Mouse (Mus musculus) testis, adult 2 months (tissue): ENCODE measurements around the gene Cdk5r1. TPM values are rescaled to one million over a fixed set of nuclear protein-coding genes. Genes with fewer than 3 reads are reported as not detected.
A peak's percentile ranks its signal among the peaks of the same experiment; 100 is the strongest.

Experiments used
- H3K27ac ChIP-seq: fragments of 200-500 bp; 2 replicates; pipeline ENCODE4 v1.5.1; 2012; ENCODE audit warnings: low read depth, low read length; ENCODE audit not compliant: control insufficient read depth, insufficient read depth
- H3K27me3 ChIP-seq: fragments of 200-500 bp; 2 replicates; pipeline ENCODE4 v1.6.1; 2012; ENCODE audit warnings: mild to moderate bottlenecking, low read length, moderate library complexity; ENCODE audit not compliant: control insufficient read depth, insufficient read depth
- H3K36me3 ChIP-seq: fragments of 200-500 bp; 2 replicates; pipeline ENCODE4 v1.6.1; 2012; ENCODE audit warnings: mild to moderate bottlenecking, low read length; ENCODE audit not compliant: control insufficient read depth, insufficient read depth
- H3K4me1 ChIP-seq: fragments of 200-500 bp; 2 replicates; pipeline ENCODE4 v1.6.1; 2012; ENCODE audit warnings: low read length; ENCODE audit not compliant: control insufficient read depth, insufficient read depth
- H3K4me3 ChIP-seq: fragments of 200-500 bp; 2 replicates; pipeline ENCODE4 v1.5.1; 2012; ENCODE audit warnings: low read depth, mild to moderate bottlenecking, low read length, moderate library complexity, mixed read lengths; ENCODE audit not compliant: control insufficient read depth
- CTCF ChIP-seq: fragments of 200-500 bp; IDR thresholded peaks from 2 replicates; pipeline ENCODE4 v1.5.1; 2012; ENCODE audit warnings: low read depth, mild to moderate bottlenecking, inconsistent platforms, low read length, moderate library complexity; ENCODE audit not compliant: control insufficient read depth, insufficient read depth, insufficient replicate concordance
- POLR2A ChIP-seq: fragments of 200-500 bp; IDR thresholded peaks from 2 replicates; pipeline ENCODE4 v1.6.1; 2012; ENCODE audit warnings: low read depth, mild to moderate bottlenecking, inconsistent platforms, low read length, moderate library complexity; ENCODE audit not compliant: control insufficient read depth
- polyA plus RNA-seq: library from polyadenylated mRNA; depleted of rRNA; stranded (reverse); fragments of >200 nt; gene quantifications from 2 replicates; pipeline ENCODE4 v1.2.3, GENCODE M21; 2012

Gene Cdk5r1
- polyA plus RNA-seq, 1 experiment: 1.1 TPM

- H3K27ac ChIP-seq: no peak overlapping the region
- H3K27me3 ChIP-seq: no peaks in the 10 kb centered on the region
- H3K4me3 ChIP-seq: peak overlapping the region; percentile 61; the same call in 1 of the 2 replicates
- H3K4me1 ChIP-seq: peaks cover 13% of the 10 kb centered on the region
- peaks cover 1% of the 10 kb centered on the region; the same call in 1 of the 2 replicates for H3K36me3 ChIP-seq
- TF ChIP-seq POLR2A: no peak
- no peak for TF ChIP-seq CTCF
Observed at GRCm38 (mm10) chr11:80475544-80475943, 1.3 kb upstream of the Cdk5r1 start.

GRCm38 (mm10) chr11:80477341-80478199 is 747 bp downstream of the Cdk5r1 start:
- TF ChIP-seq CTCF (no peak), POLR2A (no peak)
- Histone ChIP-seq H3K36me3 (no peaks in the 10 kb centered on the region), H3K4me3 (peak overlapping the region; percentile 83), H3K4me1 (peaks cover 13% of the 10 kb centered on the region), H3K27ac (no peak overlapping the region), H3K27me3 (no peaks in the 10 kb centered on the region)

GRCm38 (mm10) chr11:80478694-80479412 is 2.0 kb downstream of the Cdk5r1 start:
- TF ChIP-seq POLR2A: no peak
- TF ChIP-seq CTCF: no peak
- H3K27me3 ChIP-seq: no peaks in the 10 kb centered on the region
- H3K4me1 ChIP-seq: peaks cover 13% of the 10 kb centered on the region
- H3K36me3 ChIP-seq: no peaks in the 10 kb centered on the region
- H3K27ac ChIP-seq: no peak overlapping the region
- no peak overlapping the region for H3K4me3 ChIP-seq

GRCm38 (mm10) chr11:80479425-80479824 is 2.6 kb downstream of the Cdk5r1 start:
- Histone ChIP-seq H3K27ac (no peak overlapping the region), H3K4me1 (peaks cover 13% of the 10 kb centered on the region), H3K27me3 (no peaks in the 10 kb centered on the region), H3K36me3 (no peaks in the 10 kb centered on the region), H3K4me3 (no peak overlapping the region)
- TF ChIP-seq POLR2A (no peak), CTCF (no peak)

GRCm38 (mm10) chr11:80479906-80480866 is 3.4 kb downstream of the Cdk5r1 start:
- Histone ChIP-seq H3K27ac (no peak overlapping the region), H3K4me3 (no peak overlapping the region), H3K36me3 (no peaks in the 10 kb centered on the region), H3K4me1 (peaks cover 13% of the 10 kb centered on the region), H3K27me3 (no peaks in the 10 kb centered on the region)
- no peak for TF ChIP-seq POLR2A
- TF ChIP-seq CTCF: no peak

GRCm38 (mm10) chr11:80481409-80482050 is 4.7 kb downstream of the Cdk5r1 start:
- H3K36me3 ChIP-seq: no peaks in the 10 kb centered on the region
- TF ChIP-seq POLR2A: no peak
- TF ChIP-seq CTCF: no peak
- H3K27me3 ChIP-seq: no peaks in the 10 kb centered on the region
- H3K4me3 ChIP-seq: no peak overlapping the region
- H3K4me1 ChIP-seq: peaks cover 11% of the 10 kb centered on the region
- no peak overlapping the region for H3K27ac ChIP-seq

- H3K27me3 ChIP-seq: no peaks in the 10 kb centered on the region
- no peak overlapping the region for H3K4me3 ChIP-seq
- no peak overlapping the region for H3K27ac ChIP-seq
- H3K36me3 ChIP-seq: no peaks in the 10 kb centered on the region
- H3K4me1 ChIP-seq: peaks cover 7% of the 10 kb centered on the region
- TF ChIP-seq POLR2A (no peak), CTCF (no peak)
Observed at GRCm38 (mm10) chr11:80482347-80482746, 5.5 kb downstream of the Cdk5r1 start.
